ENCODE assay signal across 11 mouse cellular contexts in the genomic region with DNA sequence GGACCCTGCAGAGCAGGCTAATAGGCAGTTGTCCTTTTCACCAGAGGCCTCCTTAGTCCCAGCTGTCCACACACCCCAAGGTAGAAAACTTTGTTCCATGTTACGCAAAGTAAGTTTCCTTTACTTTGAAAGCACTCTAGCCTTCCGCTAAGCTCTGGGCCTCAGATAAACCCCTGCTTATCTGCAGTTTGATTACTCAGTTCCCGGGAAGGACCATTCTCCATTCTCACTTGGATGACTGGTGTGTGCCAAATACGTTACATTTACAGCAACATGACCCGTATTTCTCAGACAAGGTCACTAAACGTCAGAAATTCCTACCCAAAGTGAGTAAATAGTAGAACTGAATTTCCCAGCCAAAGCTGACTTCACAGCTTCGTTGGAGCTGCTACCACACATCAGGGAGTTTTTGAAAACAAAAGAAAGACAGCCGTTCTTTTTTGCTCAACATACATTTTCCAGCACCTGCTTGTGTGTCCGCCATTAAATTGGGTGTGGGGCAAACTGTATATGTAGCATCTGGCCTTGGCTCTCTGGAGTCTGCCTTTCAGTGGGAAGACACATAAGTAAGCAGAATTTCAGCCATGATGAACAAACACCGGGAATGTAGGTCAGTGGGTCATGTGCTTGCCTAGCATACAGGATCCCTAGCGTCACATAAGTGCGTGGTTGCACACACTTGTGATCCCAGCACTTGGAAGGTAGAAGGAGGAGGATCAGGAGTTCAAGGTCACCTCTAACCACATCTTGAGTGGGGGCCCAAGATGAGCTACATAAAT. TPM values are rescaled to one million over a fixed set of nuclear protein-coding genes. Genes with fewer than 3 reads are reported as not detected.
DNase-seq lines count a peak whose midpoint lies in the region; ATAC-seq and TF ChIP-seq lines count a peak whose summit lies in the region.
"Had no signal": no experiment of that assay in that cellular context is flagged by ENCODE, and none has a peak within 500 bp of the region (broad histone marks: within the 10 kb centered on the region; RNA-seq: fewer than 3 reads in every experiment).

No protein-coding gene starts in this region.

- H3K4me1 ChIP-seq in heart, embryonic 14.5 days (ENCODE audit: control insufficient read depth in 2 of 2, insufficient read depth in 2 of 2, low read length in 2 of 2), result peaks cover 46 to 74% of the 10 kb centered on the region in 2 experiments
- H3K4me1 ChIP-seq in forebrain, embryonic 12.5 days, result peaks cover 43% of the 10 kb centered on the region
- peaks cover 64% of the 10 kb centered on the region for H3K4me1 ChIP-seq in limb, embryonic 10.5 days
- peaks cover 21% of the 10 kb centered on the region for H3K4me1 ChIP-seq in midbrain, embryonic 16.5 days (ENCODE audit: control insufficient read depth, insufficient read depth, low read length)

- H3K27ac ChIP-seq in heart, embryonic 14.5 days (replicated peaks in 1 of 2; ENCODE audit: control insufficient read depth in 1 of 2, insufficient read depth in 1 of 2, low read depth in 2 of 2, low read length in 2 of 2), result peak overlapping the region; percentile 90 to 99
- peak overlapping the region; percentile 50 for H3K27ac ChIP-seq in forebrain, embryonic 12.5 days
- H3K27ac ChIP-seq in limb, embryonic 10.5 days, result peak overlapping the region; percentile 89
- H3K27ac ChIP-seq in midbrain, embryonic 16.5 days (ENCODE audit: low read length), result peak overlapping the region; percentile 59
- H3K27ac ChIP-seq in gastrocnemius, adult 2 months, result no peak overlapping the region

- 0 out of 2 replicates have a peak, but pooled peaks cover 4% of the 10 kb centered on the region for H3K36me3 ChIP-seq in heart, embryonic 14.5 days (ENCODE audit: control insufficient read depth, insufficient read depth, low read length)
- no peaks in the 10 kb centered on the region; the same call in none of the 2 replicates for H3K36me3 ChIP-seq in forebrain, embryonic 12.5 days (replicated peaks)
- H3K36me3 ChIP-seq in limb, embryonic 10.5 days, result peaks cover 40% of the 10 kb centered on the region
- no peaks in the 10 kb centered on the region for H3K36me3 ChIP-seq in midbrain, embryonic 16.5 days (ENCODE audit: control insufficient read depth, insufficient read depth, low read length)

- no peaks in the 10 kb centered on the region for H3K27me3 ChIP-seq in heart, embryonic 14.5 days (ENCODE audit: control insufficient read depth, insufficient read depth, low read length)
- 0 out of 2 replicates have a peak, but pooled peaks cover 3% of the 10 kb centered on the region for H3K27me3 ChIP-seq in forebrain, embryonic 12.5 days
- no peaks in the 10 kb centered on the region for H3K27me3 ChIP-seq in limb, embryonic 10.5 days (ENCODE audit: low read depth, poor library complexity, severe bottlenecking)
- no peaks in the 10 kb centered on the region for H3K27me3 ChIP-seq in midbrain, embryonic 16.5 days (ENCODE audit: control insufficient read depth, insufficient read depth, low read depth, low read length)

- ATAC-seq in heart, embryonic 14.5 days (ENCODE audit: insufficient number of reproducible peaks, insufficient read depth, low FRiP score, low read depth), result peak; percentile 75
- no peak for ATAC-seq in forebrain, embryonic 12.5 days (ENCODE audit: low FRiP score)
- ATAC-seq in midbrain, embryonic 16.5 days, result peak; percentile 3; the same call in 1 of the 2 replicates

- WGBS in heart, embryonic 14.5 days, result 21% methylated on average over 12 of the region's 12 CpGs
- WGBS in forebrain, embryonic 12.5 days, result 52% methylated on average over 12 of the region's 12 CpGs
- 78% methylated on average over 12 of the region's 12 CpGs for WGBS in limb, embryonic 10.5 days
- WGBS in midbrain, embryonic 16.5 days, result 61% methylated on average over 12 of the region's 12 CpGs

- no peak overlapping the region for H3K4me3 ChIP-seq in heart, embryonic 14.5 days (ENCODE audit: control insufficient read depth in 1 of 2, insufficient read depth in 1 of 2, low read depth in 1 of 2, low read length in 2 of 2)
- no peak overlapping the region for H3K4me3 ChIP-seq in forebrain, embryonic 12.5 days (replicated peaks)
- no peak overlapping the region for H3K4me3 ChIP-seq in limb, embryonic 10.5 days
- H3K4me3 ChIP-seq in midbrain, embryonic 16.5 days (ENCODE audit: low read depth, low read length), result no peak overlapping the region
- no peak overlapping the region for H3K4me3 ChIP-seq in gastrocnemius, adult 2 months
- H3K4me3 ChIP-seq: erythroblast, embryonic 14.5 days had no signal

- intact Hi-C loops in heart, postnatal 25 days (cut with DNase I), result no loop called here
- intact Hi-C loops in gastrocnemius, adult 2 months (cut with DNase I), result no loop called here

- H3K9me3 ChIP-seq in heart, embryonic 14.5 days (ENCODE audit: control insufficient read depth, low read length), result no peaks in the 10 kb centered on the region
- H3K9me3 ChIP-seq in forebrain, embryonic 12.5 days, result no peaks in the 10 kb centered on the region
- no peaks in the 10 kb centered on the region for H3K9me3 ChIP-seq in limb, embryonic 10.5 days (replicated peaks)
- H3K9me3 ChIP-seq in midbrain, embryonic 16.5 days (replicated peaks; ENCODE audit: control insufficient read depth, low read length, poor library complexity, severe bottlenecking), result no peaks in the 10 kb centered on the region

- no peak for DNase-seq in heart, postnatal 25 days (ENCODE audit: low spot score)
- DNase-seq in limb, embryonic 10.5 days (ENCODE audit: low spot score), result no peak
- DNase-seq in right cerebral cortex, postnatal 10 days (ENCODE audit: low spot score in 2 of 2), result no peak
- DNase-seq in gastrocnemius, adult 2 months, result no peak
- no peak for DNase-seq in urinary bladder, postnatal 25 days (ENCODE audit: low spot score)

- peak overlapping the region; percentile 65 for H3K9ac ChIP-seq in heart, embryonic 14.5 days (ENCODE audit: low read length)
- H3K9ac ChIP-seq in forebrain, embryonic 12.5 days, result no peak overlapping the region
- no peak overlapping the region for H3K9ac ChIP-seq in midbrain, embryonic 16.5 days (ENCODE audit: low read depth, low read length)

- TF ChIP-seq CTCF in gastrocnemius, adult 2 months (IDR thresholded peaks at IDR 0.05), result no peak

- peak overlapping the region; percentile 53 for H3K4me2 ChIP-seq in heart, embryonic 14.5 days (ENCODE audit: low read length)
- H3K4me2 ChIP-seq in forebrain, embryonic 12.5 days, result no peak overlapping the region
- no peak overlapping the region for H3K4me2 ChIP-seq in midbrain, embryonic 16.5 days (ENCODE audit: low read length)

RNA-seq across cellular contexts. Expression of a gene that starts 20.3 kb away (rescaled TPM):
- polyA plus RNA-seq in heart, embryonic 14.5 days (2014; fragmentation: Nextera tagmentation; extraction: Ambion mirVana), result 20.3 and 21.1 TPM in 2 replicates
- total RNA-seq in heart, postnatal 25 days (2021), result 1 to 10 TPM; 2.3 to 3.5 TPM
- 20.6 and 22.1 TPM in 2 replicates for polyA plus RNA-seq in forebrain, embryonic 12.5 days (2016; fragmentation: Nextera tagmentation; extraction: Ambion mirVana)
- polyA plus RNA-seq in limb, embryonic 10.5 days (2016; fragmentation: Nextera tagmentation; extraction: Ambion mirVana), result 36.3 and 40.6 TPM in 2 replicates
- 7.4 and 10.4 TPM in 2 replicates for polyA plus RNA-seq in midbrain, embryonic 16.5 days (2015; fragmentation: Nextera tagmentation; extraction: Ambion mirVana)
- total RNA-seq in gastrocnemius, adult 2 months (2021), result under 1 TPM in 1 of 2 experiments, not detected in 1; 0.33 TPM
- polyA plus RNA-seq: erythroblast, embryonic 14.5 days had no signal

RNA-seq across cellular contexts. Expression of a gene that starts 38.0 kb away (rescaled TPM):
- polyA plus RNA-seq in heart, embryonic 14.5 days (2014; fragmentation: Nextera tagmentation; extraction: Ambion mirVana), result 5.3 and 5.7 TPM in 2 replicates
- total RNA-seq in heart, postnatal 25 days (2021), result under 1 TPM; 0.49 to 0.67 TPM
- polyA plus RNA-seq in forebrain, embryonic 12.5 days (2016; fragmentation: Nextera tagmentation; extraction: Ambion mirVana), result 5.8 and 6.1 TPM in 2 replicates
- 9.7 and 11.2 TPM in 2 replicates for polyA plus RNA-seq in limb, embryonic 10.5 days (2016; fragmentation: Nextera tagmentation; extraction: Ambion mirVana)
- 3.0 and 3.2 TPM in 2 replicates for polyA plus RNA-seq in midbrain, embryonic 16.5 days (2015; fragmentation: Nextera tagmentation; extraction: Ambion mirVana)
- not detected for total RNA-seq in gastrocnemius, adult 2 months (2021)
- polyA plus RNA-seq: erythroblast, embryonic 14.5 days had no signal

RNA-seq across cellular contexts. Expression of a gene that starts 52.5 kb away (rescaled TPM):
- polyA plus RNA-seq in heart, embryonic 14.5 days (2014; fragmentation: Nextera tagmentation; extraction: Ambion mirVana), result not detected in 2 replicates
- total RNA-seq in heart, postnatal 25 days (2021), result not detected
- polyA plus RNA-seq in forebrain, embryonic 12.5 days (2016; fragmentation: Nextera tagmentation; extraction: Ambion mirVana), result not detected in 2 replicates
- not detected in 2 replicates for polyA plus RNA-seq in limb, embryonic 10.5 days (2016; fragmentation: Nextera tagmentation; extraction: Ambion mirVana)
- polyA plus RNA-seq in midbrain, embryonic 16.5 days (2015; fragmentation: Nextera tagmentation; extraction: Ambion mirVana), result not detected in 2 replicates
- total RNA-seq in gastrocnemius, adult 2 months (2021), result not detected
- total RNA-seq: left cerebral cortex, postnatal 14 days had no signal
- polyA plus RNA-seq: brain, embryonic 14.5 days; erythroblast, embryonic 14.5 days had no signal
